Comparison of ENCODE assay signal across 10 mouse cellular contexts in genomic region chr5:139544271-139545135, GRCm38 (mm10). TPM values are rescaled to one million over a fixed set of nuclear protein-coding genes. Genes with fewer than 3 reads are reported as not detected.
DNase-seq lines count a peak whose midpoint lies in the region; ATAC-seq and TF ChIP-seq lines count a peak whose summit lies in the region.
"Had no signal": no experiment of that assay in that cellular context is flagged by ENCODE, and none has a peak within 500 bp of the region (broad histone marks: within the 10 kb centered on the region; RNA-seq: fewer than 3 reads in every experiment).

No protein-coding gene starts in this region.

- no peak overlapping the region for H3K4me2 ChIP-seq in forebrain, embryonic 15.5 days (replicated peaks)
- H3K4me2 ChIP-seq in midbrain, embryonic 12.5 days (replicated peaks), result peak overlapping the region; percentile 52
- H3K4me2 ChIP-seq in lung, postnatal 0 days (replicated peaks; ENCODE audit: low read depth, low read length), result no peak overlapping the region

- H3K27me3 ChIP-seq in forebrain, embryonic 15.5 days, result peaks cover 87% of the 10 kb centered on the region
- H3K27me3 ChIP-seq in midbrain, embryonic 12.5 days, result peaks cover 94% of the 10 kb centered on the region
- H3K27me3 ChIP-seq in lung, postnatal 0 days (replicated peaks; ENCODE audit: insufficient read depth, low read length), result peaks cover 87% of the 10 kb centered on the region

- no peak for TF ChIP-seq CTCF in lung, postnatal 0 days (IDR thresholded peaks at IDR 0.05)

- DNase-seq in cerebellum, adult 11 months, result peak; percentile 71
- peak; percentile 84 to 89 for DNase-seq in cerebellum, postnatal 10 days
- no peak for DNase-seq in right cerebral cortex, adult 2 months (ENCODE audit: low spot score in 2 of 2)
- no peak for DNase-seq in lung, postnatal 0 days (ENCODE audit: low spot score)
- no peak for DNase-seq in lung, postnatal 4 days

- H3K4me3 ChIP-seq in forebrain, embryonic 15.5 days, result peak overlapping the region; percentile 30
- H3K4me3 ChIP-seq in midbrain, embryonic 12.5 days, result peak overlapping the region; percentile 56
- no peak overlapping the region for H3K4me3 ChIP-seq in lung, postnatal 0 days (ENCODE audit: low read depth, low read length)

- H3K9ac ChIP-seq in forebrain, embryonic 15.5 days (replicated peaks), result no peak overlapping the region
- peak overlapping the region; percentile 78 for H3K9ac ChIP-seq in midbrain, embryonic 12.5 days (replicated peaks)
- H3K9ac ChIP-seq in lung, postnatal 0 days (replicated peaks; ENCODE audit: low read depth), result no peak overlapping the region

- no peak for ATAC-seq in cerebellum, adult (ENCODE audit: insufficient number of reproducible peaks, low FRiP score, low TSS enrichment)
- no peak for ATAC-seq in forebrain, embryonic 15.5 days (replicated peaks)
- no peak for ATAC-seq in midbrain, embryonic 12.5 days (ENCODE audit: low FRiP score, low read depth)
- no peak for ATAC-seq in lung, postnatal 0 days

- no peaks in the 10 kb centered on the region for H3K36me3 ChIP-seq in forebrain, embryonic 15.5 days
- no peaks in the 10 kb centered on the region for H3K36me3 ChIP-seq in midbrain, embryonic 12.5 days
- no peaks in the 10 kb centered on the region for H3K36me3 ChIP-seq in lung, postnatal 0 days (ENCODE audit: insufficient read depth, low read length)

- WGBS in forebrain, embryonic 15.5 days, result under 1% methylated on average over 54 of the region's 54 CpGs
- under 1% methylated on average over 54 of the region's 54 CpGs for WGBS in midbrain, embryonic 12.5 days
- under 1% methylated on average over 54 of the region's 54 CpGs for WGBS in lung, postnatal 0 days

- no peak overlapping the region for H3K27ac ChIP-seq in forebrain, embryonic 15.5 days (replicated peaks)
- H3K27ac ChIP-seq in midbrain, embryonic 12.5 days (replicated peaks), result peak overlapping the region; percentile 90
- no peak overlapping the region for H3K27ac ChIP-seq in lung, postnatal 0 days (ENCODE audit: low read length)

- TF ChIP-seq EP300 in lung, postnatal 0 days (IDR thresholded peaks at IDR 0.05), result no peak

- H3K9me3 ChIP-seq in forebrain, embryonic 15.5 days, result no peaks in the 10 kb centered on the region
- no peaks in the 10 kb centered on the region for H3K9me3 ChIP-seq in midbrain, embryonic 12.5 days
- no peaks in the 10 kb centered on the region for H3K9me3 ChIP-seq in lung, postnatal 0 days (ENCODE audit: low read length)

- peaks cover 40% of the 10 kb centered on the region for H3K4me1 ChIP-seq in forebrain, embryonic 15.5 days
- peaks cover 51% of the 10 kb centered on the region for H3K4me1 ChIP-seq in midbrain, embryonic 12.5 days
- no peaks in the 10 kb centered on the region for H3K4me1 ChIP-seq in lung, postnatal 0 days (ENCODE audit: insufficient read depth, low read depth, low read length)

RNA-seq across cellular contexts. Expression of gene Uncx, which starts 1.2 kb away (rescaled TPM):
- polyA plus RNA-seq in forebrain, embryonic 15.5 days (2015; fragmentation: Nextera tagmentation; extraction: Ambion mirVana), result 4.2 and 4.8 TPM in 2 replicates
- 84.9 and 90.8 TPM in 2 replicates for polyA plus RNA-seq in midbrain, embryonic 12.5 days (2016; fragmentation: Nextera tagmentation; extraction: Ambion mirVana)
- polyA plus RNA-seq in lung, postnatal 0 days (2015; fragmentation: Nextera tagmentation; extraction: Ambion mirVana), result not detected in 2 replicates
- polyA plus RNA-seq: heart, embryonic 16.5 days; liver, adult 2 months had no signal

Comparison
In these comparisons a context has a peak if more than half of its experiments do, and no peak if none do; other contexts are left out.
1. DNase-seq: peak in cerebellum, adult 11 months (single experiment) and cerebellum, postnatal 10 days (2 of 2); none in right cerebral cortex, adult 2 months (0 of 2), lung, postnatal 0 days (single experiment) and lung, postnatal 4 days (0 of 2).
2. RNA of gene Uncx, which starts 1.2 kb away (polyA plus RNA-seq): 84.9 to 90.8 TPM in midbrain, embryonic 12.5 days; 4.2 to 4.8 TPM in forebrain, embryonic 15.5 days and not detected in lung, postnatal 0 days; every median in the first group is over 10 times any median in the second.